Mouse (Mus musculus): ENCODE data around the gene Olfm4.
A peak's percentile ranks its signal among the peaks of the same experiment; 100 is the strongest.

Olfm4 gene

GRCm38 (mm10) chr14:80026078-80026477 is 42.2 kb downstream of the Olfm4 start:
- no peak for DNase-seq (ENCODE audit: inconsistent age in 2 of 2, low spot score in 1 of 2)

- DNase-seq (ENCODE audit: inconsistent age in 2 of 2, low spot score in 1 of 2) = no peak
These were observed 45.6 kb downstream of the Olfm4 start for GRCm38 (mm10) chr14:80029297-80030001.

GRCm38 (mm10) chr14:80039645-80040272 is 55.9 kb downstream of the Olfm4 start:
- peak in 1 of 2 experiments; percentile 20 for DNase-seq (ENCODE audit: inconsistent age in 2 of 2, low spot score in 1 of 2)

GRCm38 (mm10) chr14:80046104-80046734 is 62.3 kb downstream of the Olfm4 start:
- no peak for DNase-seq (ENCODE audit: inconsistent age in 2 of 2, low spot score in 1 of 2)

GRCm38 (mm10) chr14:80047368-80048101 is 63.7 kb downstream of the Olfm4 start:
- DNase-seq (ENCODE audit: inconsistent age in 2 of 2, low spot score in 1 of 2) = no peak

- DNase-seq (ENCODE audit: inconsistent age in 2 of 2, low spot score in 1 of 2) = no peak
These were observed 71.8 kb downstream of the Olfm4 start for GRCm38 (mm10) chr14:80055725-80056124.

GRCm38 (mm10) chr14:80061686-80062085 is 77.8 kb downstream of the Olfm4 start:
- no peak for DNase-seq (ENCODE audit: inconsistent age in 2 of 2, low spot score in 1 of 2)

GRCm38 (mm10) chr14:80062896-80063295 is 79.0 kb downstream of the Olfm4 start:
- no peak for DNase-seq (ENCODE audit: inconsistent age in 2 of 2, low spot score in 1 of 2)

- DNase-seq (ENCODE audit: inconsistent age in 2 of 2, low spot score in 1 of 2) = no peak
These were observed 86.7 kb downstream of the Olfm4 start for GRCm38 (mm10) chr14:80070580-80070979.

All from adrenal gland, adult (tissue).